Mouse (Mus musculus) intestine, embryonic 14.5 days (tissue): ENCODE data around the gene Gm37240. TPM values are rescaled to one million over a fixed set of nuclear protein-coding genes. Genes with fewer than 3 reads are reported as not detected.
A peak's percentile ranks its signal among the peaks of the same experiment; 100 is the strongest.

Source experiments
- ATAC-seq: fragments of 200-750 bp; cut with Nextera tagmentation; replicated peaks from 2 replicates; pipeline ENCODE4 v1.8.0; 2017; ENCODE audit warnings: low read depth, moderate number of reproducible peaks, moderate TSS enrichment, moderate library complexity; ENCODE audit not compliant: low FRiP score, low TSS enrichment
- DNase-seq: peaks from one replicate; pipeline ENCODE4 v3.0.0-alpha.2; 2018; ENCODE audit warnings: low spot score
- H3K27ac ChIP-seq: fragments of 300-500 bp; sonication (generic); 2 replicates; pipeline ENCODE4 v1.5.1; 2014; ENCODE audit warnings: low read depth, mild to moderate bottlenecking, control low read depth
- H3K27me3 ChIP-seq: fragments of 300-500 bp; sonication (generic); replicated peaks from 2 replicates; pipeline ENCODE4 v1.6.1; 2014; ENCODE audit warnings: low read length, control low read depth; ENCODE audit not compliant: control insufficient read depth, insufficient read depth
- H3K36me3 ChIP-seq: fragments of 300-500 bp; sonication (generic); 2 replicates; pipeline ENCODE4 v1.6.1; 2014; ENCODE audit warnings: low read length, control low read depth; ENCODE audit not compliant: control insufficient read depth, insufficient read depth
- H3K4me1 ChIP-seq: fragments of 300-500 bp; sonication (generic); replicated peaks from 2 replicates; pipeline ENCODE4 v1.6.1; 2014; ENCODE audit warnings: low read length, control low read depth, mixed read lengths; ENCODE audit not compliant: control insufficient read depth, insufficient read depth
- H3K4me2 ChIP-seq: fragments of 300-500 bp; sonication (generic); 2 replicates; pipeline ENCODE4 v1.6.1; 2014; ENCODE audit warnings: low read length
- H3K4me3 ChIP-seq: fragments of 300-500 bp; sonication (generic); 2 replicates; pipeline ENCODE4 v1.5.1; 2014; ENCODE audit warnings: low read depth, low read length, control low read depth, mixed read lengths
- H3K9ac ChIP-seq: fragments of 300-500 bp; sonication (generic); 2 replicates; pipeline ENCODE4 v1.6.1; 2014; ENCODE audit warnings: mild to moderate bottlenecking, low read length
- H3K9me3 ChIP-seq: fragments of 300-500 bp; sonication (generic); 2 replicates; pipeline ENCODE4 v1.6.1; 2016; ENCODE audit warnings: low read length, control low read depth; ENCODE audit not compliant: control insufficient read depth
- WGBS: fragments of 180-500 bp; shearing (Covaris S2); extraction: QIAGEN DNeasy Blood & Tissue Kit; methylation state at CpG from one replicate; pipeline ENCODE4 v1.1.7; 2014; 5-methylcytosine and 5-hydroxymethylcytosine counted together
- polyA plus RNA-seq: library from polyadenylated mRNA; unstranded; fragments of >200 nt; fragmentation: Nextera tagmentation; extraction: Ambion mirVana; gene quantifications from 2 replicates; pipeline ENCODE4 v1.2.1, GENCODE M21; 2014

Gm37240 gene
- polyA plus RNA-seq, 1 experiment from 2014 or later = 5.3 TPM

DNA sequence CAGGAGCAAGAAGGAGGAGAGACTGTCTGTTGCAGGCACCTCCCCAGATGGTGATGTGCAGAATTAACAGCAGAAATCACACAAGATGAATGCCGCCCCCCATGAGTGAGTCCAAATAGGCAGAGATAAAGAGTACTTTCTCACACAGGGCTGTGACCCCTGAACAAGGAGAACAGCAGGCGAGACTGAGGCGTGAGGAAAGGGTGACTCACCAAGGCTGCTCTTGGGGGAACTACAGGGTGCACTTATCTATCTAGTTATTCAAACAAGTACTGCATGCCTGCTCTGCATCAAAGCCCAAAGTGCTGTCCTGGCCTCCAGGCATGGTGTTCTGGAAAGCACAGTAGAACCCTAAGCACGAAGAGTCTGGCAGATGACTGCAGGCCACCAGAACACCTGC is 113.4 kb downstream of the Gm37240 start:
- H3K27me3 ChIP-seq = no peaks in the 10 kb centered on the region
- no peak overlapping the region for H3K4me3 ChIP-seq
- whole genome bisulfite sequencing = 23% methylated on average over 4 of the region's 4 CpGs
- peaks cover 7% of the 10 kb centered on the region; the same call in 1 of the 2 replicates for H3K4me1 ChIP-seq
- H3K9ac ChIP-seq = no peak overlapping the region
- H3K4me2 ChIP-seq = no peak overlapping the region
- no peaks in the 10 kb centered on the region for H3K36me3 ChIP-seq
- ATAC-seq = no peak
- DNase-seq = no peak
- no peaks in the 10 kb centered on the region for H3K9me3 ChIP-seq
- no peak overlapping the region for H3K27ac ChIP-seq

DNA sequence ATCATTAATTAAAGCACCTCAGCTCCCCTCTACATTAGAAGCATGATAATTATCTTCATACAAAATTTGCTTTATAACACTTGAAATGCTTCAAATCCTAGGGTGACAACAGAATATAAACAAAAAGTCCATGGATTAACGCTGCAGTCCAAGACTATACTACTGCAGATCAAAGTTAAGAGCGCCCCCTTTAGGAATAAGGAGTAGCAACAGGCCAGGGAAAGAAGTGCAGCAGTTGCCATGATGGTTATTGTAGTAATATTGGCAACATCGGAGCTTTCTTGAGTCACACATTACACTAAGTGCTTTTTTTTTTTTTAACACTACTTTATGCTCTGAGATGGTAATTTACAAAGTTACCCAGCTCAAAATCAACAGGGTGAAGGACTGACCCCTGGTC is 113.9 kb downstream of the Gm37240 start:
- no peak for DNase-seq
- H3K4me3 ChIP-seq = no peak overlapping the region
- no peak overlapping the region for H3K27ac ChIP-seq
- no peaks in the 10 kb centered on the region for H3K27me3 ChIP-seq
- H3K9me3 ChIP-seq = no peaks in the 10 kb centered on the region
- H3K4me1 ChIP-seq = peaks cover 7% of the 10 kb centered on the region; the same call in 1 of the 2 replicates
- no peak overlapping the region for H3K4me2 ChIP-seq
- H3K9ac ChIP-seq = no peak overlapping the region
- H3K36me3 ChIP-seq = no peaks in the 10 kb centered on the region
- 42% methylated on average over 3 of the region's 3 CpGs for WGBS
- ATAC-seq = no peak

DNA sequence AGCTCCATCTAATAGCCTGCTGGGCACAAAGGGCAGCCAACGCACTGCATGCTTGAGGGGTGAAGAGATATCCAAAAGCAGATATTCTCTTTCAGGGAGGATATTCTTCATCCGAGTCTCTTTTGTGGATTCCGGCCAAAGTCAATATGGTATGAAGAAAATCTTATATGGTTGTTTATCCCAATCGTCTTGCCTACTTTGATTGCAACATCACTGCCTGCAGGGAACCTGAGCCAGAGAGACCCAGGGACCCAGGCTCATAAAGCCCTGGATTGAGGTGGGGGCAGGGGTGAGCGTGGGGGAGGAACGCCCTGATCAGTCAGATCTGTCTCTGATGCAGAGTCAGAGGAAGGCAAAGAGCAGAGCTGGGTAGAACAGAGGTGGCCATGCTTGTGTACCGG is 122.4 kb downstream of the Gm37240 start:
- H3K4me2 ChIP-seq = no peak overlapping the region
- 0 out of 2 replicates have a peak, but pooled peaks have one; percentile 32 for ATAC-seq
- H3K9me3 ChIP-seq = no peaks in the 10 kb centered on the region
- no peaks in the 10 kb centered on the region for H3K36me3 ChIP-seq
- no peak overlapping the region for H3K9ac ChIP-seq
- no peak overlapping the region for H3K27ac ChIP-seq
- no peaks in the 10 kb centered on the region for H3K4me1 ChIP-seq
- DNase-seq = no peak
- H3K4me3 ChIP-seq = no peak overlapping the region
- no peaks in the 10 kb centered on the region for H3K27me3 ChIP-seq
- 54% methylated on average over 7 of the region's 7 CpGs for WGBS

DNA sequence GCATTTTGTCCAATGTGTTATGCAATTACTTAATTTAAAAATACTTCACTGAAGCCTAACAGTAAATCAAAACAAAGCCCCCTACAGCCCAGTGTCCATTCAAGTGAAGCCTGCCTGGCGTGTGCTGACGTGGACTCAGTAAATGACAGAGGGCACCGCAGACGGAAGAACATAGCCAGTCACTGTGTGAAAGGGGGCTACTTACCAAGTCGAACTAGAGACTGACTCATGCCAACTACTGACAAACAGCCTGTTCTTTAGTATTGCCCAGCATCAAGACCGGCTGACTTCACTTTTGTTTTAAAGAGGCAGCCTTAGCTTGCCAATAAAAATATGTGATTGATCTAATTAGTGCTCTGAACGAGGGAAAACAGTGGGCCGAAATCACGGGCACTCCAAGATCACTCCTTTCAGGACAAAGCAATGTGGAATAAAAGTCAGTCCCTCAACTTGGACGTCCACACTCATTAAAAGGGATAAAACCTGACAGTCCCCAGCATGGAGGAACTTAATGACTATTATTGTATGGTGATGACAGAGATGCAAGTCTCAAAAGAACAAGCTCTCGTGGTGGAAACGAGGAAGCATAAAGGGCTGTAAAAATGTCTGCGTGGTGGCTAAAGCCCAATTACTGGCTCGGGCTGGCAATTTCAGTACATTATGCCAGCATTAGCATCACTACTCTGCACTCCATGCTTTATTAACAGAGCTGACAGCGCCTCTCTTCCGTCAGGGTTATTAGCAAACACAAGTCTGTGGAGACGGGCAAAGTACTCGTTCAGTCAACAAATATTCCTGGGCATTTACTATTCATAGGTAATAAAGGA is 123.1 kb downstream of the Gm37240 start:
- DNase-seq (no peak), ATAC-seq (no peak)
- Histone ChIP-seq H3K27ac (no peak overlapping the region), H3K9ac (no peak overlapping the region), H3K36me3 (no peaks in the 10 kb centered on the region), H3K4me3 (no peak overlapping the region), H3K4me1 (no peaks in the 10 kb centered on the region), H3K4me2 (0 out of 2 replicates have a peak overlapping the region, but pooled peaks have one; percentile 4), H3K27me3 (no peaks in the 10 kb centered on the region), H3K9me3 (no peaks in the 10 kb centered on the region)
- WGBS = 63% methylated on average over 18 of the region's 18 CpGs

DNA sequence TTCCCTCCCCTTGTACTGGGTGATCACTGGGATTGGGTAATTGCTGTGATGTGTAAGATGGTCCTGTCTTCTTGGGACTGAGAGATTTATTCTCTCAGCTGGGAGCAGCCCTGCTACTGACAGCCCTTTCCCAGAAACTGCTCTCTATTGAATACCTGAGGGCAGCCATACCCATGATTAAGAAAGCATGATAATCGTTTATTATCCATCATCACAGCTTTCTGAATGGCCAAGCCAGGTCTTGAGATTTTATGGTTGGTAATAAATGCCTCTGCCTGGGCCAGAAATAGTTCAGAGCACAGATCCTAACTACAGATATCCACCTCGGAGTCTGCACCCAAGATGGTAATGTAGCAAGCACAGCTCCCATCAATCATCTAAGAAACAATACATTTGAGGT is 129.4 kb downstream of the Gm37240 start:
- H3K27me3 ChIP-seq = no peaks in the 10 kb centered on the region
- H3K4me3 ChIP-seq = no peak overlapping the region
- H3K4me1 ChIP-seq = no peaks in the 10 kb centered on the region
- no peak overlapping the region for H3K27ac ChIP-seq
- DNase-seq = no peak
- H3K4me2 ChIP-seq = no peak overlapping the region
- no peak overlapping the region for H3K9ac ChIP-seq
- no peaks in the 10 kb centered on the region for H3K9me3 ChIP-seq
- WGBS = 25% methylated on average over 2 of the region's 2 CpGs
- no peaks in the 10 kb centered on the region for H3K36me3 ChIP-seq
- ATAC-seq = peak; percentile 81

DNA sequence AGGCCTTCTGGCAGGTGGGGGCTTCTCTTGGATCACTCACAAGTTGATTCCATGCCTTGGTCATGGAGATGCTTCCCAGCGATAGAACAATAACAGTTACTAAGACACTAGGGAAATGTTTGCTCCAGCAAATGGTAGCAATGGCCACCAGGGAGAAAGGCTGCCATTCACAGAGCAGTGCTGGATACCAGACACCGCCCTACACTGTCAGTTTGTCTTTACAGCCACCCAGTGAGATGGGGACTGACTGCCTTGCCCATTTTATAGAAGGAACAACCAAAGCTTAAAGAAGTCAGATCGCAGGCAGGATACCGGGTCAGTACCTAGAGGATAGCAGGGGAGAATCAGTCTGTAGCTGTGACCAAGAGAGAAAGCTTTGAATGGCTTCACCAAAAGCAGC is 129.9 kb downstream of the Gm37240 start:
- Histone ChIP-seq H3K4me2 (no peak overlapping the region), H3K27ac (no peak overlapping the region), H3K9ac (no peak overlapping the region), H3K4me1 (no peaks in the 10 kb centered on the region), H3K36me3 (no peaks in the 10 kb centered on the region), H3K9me3 (no peaks in the 10 kb centered on the region), H3K27me3 (no peaks in the 10 kb centered on the region), H3K4me3 (no peak overlapping the region)
- WGBS = 87% methylated on average over 4 of the region's 4 CpGs
- no peak for ATAC-seq
- no peak for DNase-seq

DNA sequence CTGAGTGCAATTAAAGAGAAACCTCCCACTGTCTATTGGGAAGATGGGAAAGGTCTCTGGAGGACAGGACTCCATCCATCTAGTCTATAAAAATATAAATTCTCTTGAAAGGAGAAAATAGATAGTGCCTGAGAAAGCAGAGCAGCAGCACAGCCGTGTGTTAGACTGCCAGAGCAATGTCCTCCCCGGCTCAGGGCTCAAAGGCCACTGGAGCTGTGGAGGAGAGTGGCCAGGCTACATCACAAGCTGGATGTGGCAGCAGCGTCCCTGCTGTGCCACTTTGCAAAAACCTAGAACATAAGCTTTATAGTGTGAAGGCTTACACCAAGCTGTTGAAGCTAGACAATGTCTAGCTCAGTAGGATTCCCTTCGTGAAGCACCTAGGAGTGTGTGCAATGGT is 138.0 kb downstream of the Gm37240 start:
- Histone ChIP-seq H3K9me3 (no peaks in the 10 kb centered on the region), H3K4me1 (peaks cover 6% of the 10 kb centered on the region; the same call in 1 of the 2 replicates), H3K27me3 (no peaks in the 10 kb centered on the region), H3K36me3 (no peaks in the 10 kb centered on the region), H3K27ac (no peak overlapping the region), H3K9ac (no peak overlapping the region), H3K4me2 (no peak overlapping the region), H3K4me3 (no peak overlapping the region)
- DNase-seq (no peak), ATAC-seq (no peak)
- 63% methylated on average over 4 of the region's 4 CpGs for WGBS

DNA sequence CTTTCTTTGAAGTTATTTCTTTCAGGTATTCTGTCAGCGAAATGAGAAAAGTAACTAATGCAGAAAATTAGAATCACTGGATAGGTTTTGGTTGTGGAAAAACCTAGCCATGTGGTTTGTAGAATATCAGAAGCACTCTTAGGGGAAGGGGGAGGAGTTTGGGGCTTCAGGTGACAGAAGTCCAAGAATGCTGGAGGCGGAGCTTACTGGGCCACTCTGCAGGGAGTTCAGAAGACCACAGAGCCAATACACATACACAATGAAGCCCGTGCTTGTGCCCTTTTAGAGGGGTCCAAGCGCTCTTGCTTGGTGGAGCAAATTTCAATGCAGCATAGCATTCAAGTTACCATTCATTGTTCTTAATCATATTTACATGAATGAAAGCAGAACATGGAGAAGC is 138.5 kb downstream of the Gm37240 start:
- H3K4me2 ChIP-seq = no peak overlapping the region
- WGBS = 37% methylated on average over 4 of the region's 4 CpGs
- H3K4me3 ChIP-seq = no peak overlapping the region
- no peak overlapping the region for H3K27ac ChIP-seq
- ATAC-seq (no peak), DNase-seq (no peak)
- H3K9me3 ChIP-seq = no peaks in the 10 kb centered on the region
- H3K27me3 ChIP-seq = no peaks in the 10 kb centered on the region
- no peaks in the 10 kb centered on the region for H3K36me3 ChIP-seq
- H3K4me1 ChIP-seq = peaks cover 6% of the 10 kb centered on the region; the same call in 1 of the 2 replicates
- no peak overlapping the region for H3K9ac ChIP-seq

DNA sequence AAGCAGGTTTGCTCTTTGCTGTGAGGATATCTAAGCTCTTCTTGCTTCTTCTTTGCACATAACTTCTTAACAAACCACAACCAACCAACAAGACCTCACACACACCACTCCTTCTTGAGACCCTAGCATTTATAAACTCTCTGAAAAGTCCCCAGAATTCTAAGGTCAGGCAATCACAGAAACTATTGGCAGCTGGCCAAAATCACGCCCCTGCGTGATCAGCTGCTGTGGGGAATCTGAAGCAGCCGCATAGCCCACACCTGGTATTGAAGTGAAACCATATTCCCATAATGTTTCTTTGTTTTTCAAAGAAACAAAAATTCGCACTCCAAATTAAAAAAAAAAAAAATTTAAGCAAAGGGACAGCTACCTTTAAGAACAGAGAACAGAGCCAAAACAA is 141.2 kb downstream of the Gm37240 start:
- H3K4me2 ChIP-seq = no peak overlapping the region
- no peak overlapping the region for H3K27ac ChIP-seq
- DNase-seq (no peak), ATAC-seq (no peak)
- peaks cover 6% of the 10 kb centered on the region; the same call in 1 of the 2 replicates for H3K4me1 ChIP-seq
- H3K9ac ChIP-seq = no peak overlapping the region
- H3K27me3 ChIP-seq = no peaks in the 10 kb centered on the region
- no peaks in the 10 kb centered on the region for H3K36me3 ChIP-seq
- 29% methylated on average over 4 of the region's 4 CpGs for WGBS
- no peaks in the 10 kb centered on the region for H3K9me3 ChIP-seq
- no peak overlapping the region for H3K4me3 ChIP-seq
